Mouse (Mus musculus): Measurements from ENCODE around the gene Odaph.
"Not testable (repeated sequence)": the region's sequence is repeated elsewhere in the genome, so short reads cannot be mapped to it uniquely, and the experiment has no call there.

Odaph gene

DNA sequence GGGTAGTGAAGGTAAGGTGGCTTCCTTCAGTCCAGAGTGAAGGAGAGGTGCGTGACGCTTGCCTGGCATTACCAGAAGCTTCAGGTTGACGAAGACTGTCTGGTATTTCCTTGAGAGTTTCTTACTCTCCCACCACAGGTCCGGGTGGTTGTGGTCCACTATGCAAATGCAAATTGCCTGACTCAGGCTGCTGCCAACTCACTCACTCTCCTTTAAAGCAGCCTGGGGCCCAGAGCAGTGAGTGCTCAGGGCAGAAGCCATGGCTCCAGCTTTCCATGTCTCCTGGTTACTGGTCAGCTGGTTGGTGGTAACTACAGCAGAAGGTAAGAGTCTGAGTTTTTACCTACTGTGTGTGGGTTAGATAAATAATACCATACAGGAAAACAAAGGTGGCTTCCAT lies at the start of gene Odaph:
Gene Odaph, plus strand, starts transcription at position 240 of the 400 bp plus-strand sequence.
- DNase-seq (ENCODE audit: extremely low spot score, low read depth, low spot score): no peak

DNA sequence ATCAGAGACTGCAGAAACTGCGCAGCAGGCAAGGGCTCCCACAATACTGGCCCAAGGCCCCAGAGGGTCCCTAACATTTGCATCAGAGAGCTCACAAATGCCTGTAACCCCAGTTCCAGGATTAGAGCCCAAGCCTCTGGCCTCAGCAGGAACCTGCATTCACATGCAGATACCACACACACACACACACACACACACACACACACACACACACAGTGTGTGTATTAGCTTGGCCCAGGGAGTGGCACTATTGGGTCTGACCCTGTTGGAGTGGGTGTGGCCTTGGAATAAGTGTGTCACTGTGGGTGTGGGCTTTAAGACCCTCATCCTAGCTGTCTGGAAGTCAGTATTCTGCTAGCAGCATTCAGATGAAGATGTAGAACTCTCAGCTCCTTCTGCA lies 41.7 kb upstream of the Odaph start:
- DNase-seq (ENCODE audit: extremely low spot score, low read depth, low spot score): not testable (repeated sequence)

DNA sequence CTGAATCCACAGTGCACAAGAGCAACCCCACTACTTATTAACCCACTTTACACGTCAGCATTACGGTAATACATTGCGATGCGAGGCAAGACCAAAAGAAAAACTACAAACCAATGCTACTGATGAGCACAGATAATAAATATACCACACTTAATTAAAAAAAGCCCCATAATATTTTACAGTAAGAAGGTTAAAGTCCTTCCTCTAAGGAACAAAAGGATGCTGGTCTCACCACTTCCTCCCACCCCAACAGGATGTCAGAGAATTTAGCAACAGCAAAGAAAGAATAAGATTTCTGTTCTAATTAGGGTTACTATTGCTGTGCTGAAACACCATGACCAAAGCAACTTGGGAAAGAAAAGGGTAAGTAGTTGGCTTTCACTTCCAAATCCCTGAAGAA lies 40.3 kb upstream of the Odaph start:
- no peak for DNase-seq (ENCODE audit: extremely low spot score, low read depth, low spot score)

DNA sequence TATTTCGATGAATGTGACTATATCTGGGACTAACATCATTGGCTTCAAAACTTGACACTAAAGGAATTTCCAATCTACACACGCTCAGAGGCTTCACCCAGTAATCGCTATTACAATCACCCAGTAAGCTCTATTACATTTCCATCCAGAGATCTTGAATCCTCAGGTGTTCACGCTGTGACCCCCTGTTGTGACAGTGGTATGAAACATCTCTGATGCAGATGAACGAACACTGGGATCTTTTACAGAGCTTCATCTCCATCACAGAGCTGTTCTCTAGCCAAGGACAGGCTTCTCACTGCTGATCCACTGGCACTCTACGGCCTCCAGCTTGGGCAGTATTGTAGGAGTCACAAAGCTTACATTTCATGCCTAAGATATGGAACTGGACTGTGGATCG lies 37.8 kb upstream of the Odaph start:
- DNase-seq (ENCODE audit: extremely low spot score, low read depth, low spot score): no peak

DNA sequence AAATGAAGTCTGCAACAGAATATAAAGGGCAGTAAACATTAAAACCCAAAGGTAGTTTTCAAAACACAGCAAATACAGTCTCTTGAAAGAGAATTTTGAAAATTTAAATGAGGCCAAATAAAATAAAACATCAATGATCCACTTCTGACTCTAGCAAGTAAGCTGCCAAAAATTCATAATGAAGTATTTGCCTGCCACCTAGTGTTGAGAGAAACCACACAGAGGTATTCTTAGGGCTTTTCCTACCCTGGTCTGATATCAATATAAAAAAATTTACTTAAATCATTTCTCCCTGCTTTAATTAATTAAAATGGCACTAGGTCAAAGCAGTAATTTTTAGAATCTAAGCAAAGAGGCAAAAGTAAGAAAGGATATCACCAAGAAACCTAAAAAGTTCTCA lies 35.9 kb upstream of the Odaph start:
- no peak for DNase-seq (ENCODE audit: extremely low spot score, low read depth, low spot score)

DNA sequence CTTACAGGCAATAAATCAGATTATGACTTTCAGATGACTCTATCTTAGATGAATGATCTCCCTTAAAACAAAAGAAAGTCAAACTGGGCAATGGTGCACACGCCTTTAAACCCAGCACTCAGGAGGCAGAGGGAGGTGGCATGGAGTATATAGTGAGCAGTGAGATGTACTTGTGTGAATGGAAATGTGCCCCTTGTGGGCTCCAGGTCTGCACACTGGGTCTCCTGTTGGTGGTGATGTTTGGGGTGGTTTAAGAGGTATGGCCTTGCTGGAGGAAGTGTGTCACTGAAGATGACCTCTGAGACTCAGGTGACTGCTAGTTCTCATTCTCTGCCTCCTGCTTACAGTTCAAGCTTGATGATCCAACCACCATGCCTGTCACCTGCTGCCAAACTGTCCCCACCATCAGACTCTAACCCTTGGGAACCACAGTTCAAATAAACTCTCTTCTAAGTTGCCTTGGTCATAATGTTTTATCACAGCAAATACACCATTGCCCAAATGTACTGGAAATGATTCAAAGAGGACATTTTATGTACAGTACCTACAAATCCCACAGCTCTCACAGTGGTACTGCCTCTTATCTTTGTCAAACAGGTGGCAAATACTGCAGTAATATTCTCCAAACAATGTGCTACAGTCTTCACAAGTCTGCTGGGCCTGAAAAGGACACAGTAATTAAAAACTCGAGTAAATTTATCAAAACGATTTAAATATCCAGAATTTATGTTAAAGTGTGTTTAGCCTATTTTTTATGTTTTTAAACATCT lies 30.1 kb upstream of the Odaph start:
- DNase-seq (ENCODE audit: extremely low spot score, low read depth, low spot score): no peak

DNA sequence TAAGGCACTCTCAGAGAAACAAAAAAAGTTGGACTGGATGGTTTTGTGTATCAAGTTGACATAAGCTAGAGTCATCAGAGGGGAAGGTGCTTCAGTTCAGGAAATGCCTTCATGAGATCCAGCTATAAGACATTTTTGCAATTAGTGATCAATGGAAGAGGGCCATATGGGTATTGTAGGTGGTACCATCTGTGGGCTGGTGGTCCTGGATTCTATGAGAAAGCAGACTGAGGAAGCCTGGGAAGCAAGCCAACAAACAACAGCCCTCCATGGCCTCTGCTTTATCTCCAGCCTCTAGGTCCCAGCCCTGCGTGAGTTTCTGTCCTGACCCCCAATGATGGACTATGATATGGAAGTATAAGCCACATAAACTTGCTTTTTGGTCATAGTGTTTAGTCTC lies 28.2 kb upstream of the Odaph start:
- no peak for DNase-seq (ENCODE audit: extremely low spot score, low read depth, low spot score)

DNA sequence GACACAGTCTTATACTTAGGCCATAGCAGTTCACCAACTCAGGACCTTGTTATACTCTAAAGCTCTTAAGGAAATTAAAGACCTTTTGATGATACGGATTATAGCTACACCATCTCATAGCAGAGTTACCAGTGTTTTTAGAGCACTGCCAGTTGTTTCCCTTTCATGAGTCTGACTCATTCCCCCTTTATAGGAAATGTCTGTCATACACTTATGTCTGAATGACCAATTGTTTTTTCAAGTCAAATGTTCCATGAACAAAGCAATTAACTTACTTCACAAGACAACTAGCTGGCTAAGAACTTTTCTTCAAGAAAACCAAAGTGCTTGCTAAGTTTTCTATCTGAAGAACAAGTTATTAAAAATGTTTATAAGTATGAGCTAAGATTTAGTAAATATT lies 27.3 kb upstream of the Odaph start:
- no peak for DNase-seq (ENCODE audit: extremely low spot score, low read depth, low spot score)

DNA sequence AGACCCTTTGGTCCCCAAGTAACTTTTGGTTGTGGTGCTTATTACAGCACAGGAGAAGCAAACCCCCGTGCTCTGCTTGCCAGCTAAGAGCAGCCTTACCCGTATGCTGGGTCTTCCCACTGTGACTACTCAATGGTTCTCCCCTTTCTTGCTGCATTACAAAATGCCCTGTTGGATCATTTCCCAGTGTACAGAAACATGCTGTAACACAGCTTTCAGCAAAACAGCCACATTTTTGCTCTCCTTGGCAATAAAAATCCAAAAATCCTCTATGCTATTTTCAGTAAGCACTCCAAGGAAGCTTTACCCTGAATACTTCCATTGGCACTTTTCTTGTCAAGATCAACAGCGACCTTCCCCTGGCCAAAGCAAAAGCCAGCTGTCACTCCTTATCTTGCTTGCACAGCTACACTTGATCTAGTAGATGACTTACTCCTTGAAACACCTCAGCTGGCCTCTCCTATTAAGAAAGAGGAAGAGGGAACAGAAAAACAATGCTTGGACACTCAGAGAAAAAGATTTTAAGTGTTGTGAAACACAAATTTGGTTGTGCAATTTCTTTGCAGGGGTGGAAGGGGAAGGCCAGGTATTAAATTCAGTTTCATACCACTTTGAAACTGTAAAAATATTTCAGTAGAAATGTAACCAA lies 26.5 kb upstream of the Odaph start:
- DNase-seq (ENCODE audit: extremely low spot score, low read depth, low spot score): no peak

DNA sequence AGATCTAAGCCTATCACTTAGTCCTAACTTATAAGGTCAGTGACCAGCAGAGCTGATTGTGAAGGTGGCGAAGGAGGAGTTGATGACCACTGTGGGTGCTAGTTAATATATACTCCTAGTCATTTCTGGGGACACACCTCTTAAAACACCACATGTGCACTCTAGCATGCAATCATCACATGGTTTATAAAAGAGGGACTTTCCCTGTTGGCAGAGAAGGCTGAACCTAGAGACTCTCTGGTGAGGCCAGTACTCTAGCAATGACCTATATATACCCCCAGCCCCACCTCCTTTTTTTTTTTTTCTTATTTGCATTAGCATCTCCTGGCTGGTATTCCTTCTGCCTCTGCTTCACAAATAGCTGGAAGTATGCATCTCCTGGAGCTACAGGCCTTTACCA lies 25.9 kb upstream of the Odaph start:
- DNase-seq (ENCODE audit: extremely low spot score, low read depth, low spot score): no peak

DNA sequence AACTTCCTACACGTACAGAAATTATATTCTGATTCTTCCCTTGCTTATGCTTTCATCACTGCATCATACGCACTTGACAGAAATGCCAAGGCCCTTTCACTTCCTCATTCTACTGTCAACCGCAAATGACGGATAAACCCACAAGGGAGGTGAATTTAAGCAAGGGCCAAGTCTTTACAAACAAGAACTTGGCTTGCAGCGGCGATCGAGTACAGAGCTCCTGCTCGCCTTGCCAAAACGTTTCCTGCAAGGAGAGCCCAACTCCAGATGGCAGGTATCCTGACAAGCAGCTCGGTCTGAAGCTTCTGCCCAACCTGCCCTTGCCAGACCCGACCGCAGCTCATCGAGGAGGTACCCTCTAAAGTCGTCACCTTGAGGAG lies 25.0 kb upstream of the Odaph start:
- DNase-seq (ENCODE audit: extremely low spot score, low read depth, low spot score): no peak

DNA sequence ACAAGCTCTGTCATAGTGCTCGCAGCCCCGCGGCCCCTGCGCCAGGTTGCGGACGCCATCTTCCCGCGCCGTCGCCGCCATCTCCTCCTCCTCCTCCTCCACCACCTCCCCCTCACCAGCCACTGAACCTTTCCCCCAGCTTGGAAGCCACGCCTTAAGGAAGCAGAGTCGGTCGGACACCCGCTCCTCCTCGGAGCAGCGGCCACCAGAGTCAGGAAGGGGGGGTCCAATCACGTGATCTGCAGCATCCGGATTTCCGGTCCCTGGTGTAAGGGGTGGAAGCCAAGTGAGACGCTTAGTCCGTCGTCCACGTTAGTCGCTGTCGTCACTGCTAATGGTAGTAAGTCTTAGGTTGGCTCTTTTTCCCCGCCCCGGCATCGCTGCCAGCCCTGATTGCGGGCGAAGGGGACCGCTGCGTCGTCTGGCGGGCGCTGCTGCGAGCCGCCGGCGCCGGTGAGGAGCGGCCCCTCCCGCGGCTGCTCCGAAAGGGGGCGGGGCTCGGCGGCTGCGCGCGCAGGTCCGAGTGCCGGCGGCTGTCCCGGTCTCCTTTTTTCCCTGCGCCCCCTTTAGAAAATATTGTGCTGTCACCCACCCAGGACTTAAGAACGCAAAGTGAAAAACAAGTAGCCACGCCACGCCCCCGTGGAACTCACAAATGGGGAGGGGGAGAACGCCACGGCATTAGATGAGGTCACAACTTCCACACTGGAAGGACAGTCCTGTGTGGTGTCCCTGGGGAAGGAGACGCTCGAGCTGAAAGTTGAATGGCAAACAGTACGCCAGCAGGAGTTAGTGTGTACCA lies 24.4 kb upstream of the Odaph start, which contains the start of gene Rchy1:
Gene Rchy1, minus strand, starts transcription at position 430 of the 802 bp plus-strand sequence.
- DNase-seq (ENCODE audit: extremely low spot score, low read depth, low spot score): peak; percentile 71

DNA sequence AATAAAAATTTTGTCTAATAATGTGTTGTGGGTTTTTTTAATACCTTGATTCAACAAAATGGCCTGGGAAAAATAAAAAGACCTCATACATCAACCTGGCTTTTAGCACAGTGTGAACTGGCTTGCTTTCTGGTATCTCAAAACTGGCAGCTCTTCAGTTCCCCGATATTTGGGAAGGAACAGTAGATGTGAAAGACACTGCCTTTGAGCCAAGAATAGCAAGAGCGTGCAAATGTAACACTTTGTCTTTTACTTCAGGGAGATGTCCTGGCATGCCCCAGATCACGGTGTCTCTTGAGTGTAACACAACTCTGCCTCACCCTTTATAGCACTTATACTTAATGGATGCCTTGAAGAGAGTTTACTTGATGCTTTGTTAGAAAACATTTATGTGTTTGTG lies 15.2 kb upstream of the Odaph start:
- no peak for DNase-seq (ENCODE audit: extremely low spot score, low read depth, low spot score)

DNA sequence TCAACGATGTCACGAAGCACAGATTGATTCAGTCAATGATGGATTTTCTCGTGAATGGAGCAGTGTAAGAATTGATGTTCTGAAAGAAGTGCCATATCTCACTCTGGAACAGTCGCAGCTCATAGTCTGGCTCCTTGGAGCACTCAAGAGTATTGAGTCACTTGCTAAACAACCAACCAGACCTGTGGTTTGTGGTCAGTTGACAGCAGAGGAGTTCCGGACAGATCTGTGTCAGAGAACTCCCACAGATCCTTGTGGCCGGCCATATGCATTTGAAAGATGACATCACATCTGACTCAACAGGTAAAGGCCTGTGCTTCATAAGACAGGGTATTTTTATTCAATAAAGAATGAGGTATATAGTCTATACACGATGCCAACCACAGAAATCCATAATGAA lies 13.3 kb upstream of the Odaph start:
- DNase-seq (ENCODE audit: extremely low spot score, low read depth, low spot score): no peak

DNA sequence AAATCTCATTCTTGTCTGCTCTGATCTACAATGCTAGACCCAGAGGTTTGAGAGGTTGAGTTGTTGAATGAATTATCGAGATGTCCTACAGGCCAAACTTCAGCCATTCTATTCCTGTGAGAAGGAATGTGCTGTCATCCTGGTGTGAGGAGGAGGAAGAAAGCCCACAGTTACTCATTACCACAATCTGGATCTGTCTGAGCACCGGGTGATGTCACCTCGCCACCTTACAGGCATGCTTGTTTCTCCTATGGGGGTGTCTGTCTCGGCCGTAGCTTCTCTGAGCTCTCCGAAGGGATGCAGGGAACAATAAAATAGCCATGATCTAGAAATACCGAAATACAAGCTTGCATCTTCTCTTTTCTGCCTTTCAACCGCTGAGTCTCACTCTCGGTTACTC lies 11.5 kb upstream of the Odaph start:
- no peak for DNase-seq (ENCODE audit: extremely low spot score, low read depth, low spot score)

DNA sequence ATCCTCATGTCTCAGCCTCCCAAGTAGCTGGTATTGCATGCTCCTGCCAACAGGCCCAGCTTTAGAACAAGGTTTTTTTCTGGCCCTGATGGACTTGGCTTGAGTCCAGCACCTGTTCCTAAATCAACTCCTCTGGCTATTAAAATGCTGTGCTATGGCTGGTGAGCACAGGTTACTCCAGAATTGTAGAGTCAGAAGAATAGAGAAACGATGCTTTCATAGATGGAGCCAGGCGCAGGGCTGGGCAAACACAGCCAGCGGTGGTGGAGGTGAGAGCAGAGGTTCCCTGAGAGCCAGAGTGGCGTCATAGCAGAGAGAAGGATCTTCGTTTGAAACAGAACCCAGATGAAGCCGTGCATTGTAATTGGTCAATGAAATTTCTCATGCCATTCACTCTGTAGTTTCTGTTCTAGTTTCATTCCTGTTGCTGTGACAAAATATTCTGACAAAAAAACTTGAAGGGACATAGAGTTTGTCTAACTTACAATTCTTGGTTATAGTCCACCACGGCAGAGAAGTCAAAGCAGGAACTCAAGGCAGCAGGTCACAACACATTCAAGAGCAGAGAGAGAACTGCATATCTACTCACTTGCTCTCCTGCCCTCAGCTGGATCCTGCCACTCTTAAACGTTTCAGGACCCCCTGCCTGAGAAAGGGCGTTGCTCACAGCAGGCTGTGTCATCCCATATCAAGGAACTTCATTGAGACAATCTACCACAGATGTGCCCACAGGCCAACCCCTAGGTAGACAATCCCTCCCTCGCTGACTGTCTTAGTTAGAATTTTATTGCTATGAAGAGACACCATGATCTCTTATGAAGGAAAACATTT lies 10.5 kb upstream of the Odaph start:
- no peak for DNase-seq (ENCODE audit: extremely low spot score, low read depth, low spot score)

DNA sequence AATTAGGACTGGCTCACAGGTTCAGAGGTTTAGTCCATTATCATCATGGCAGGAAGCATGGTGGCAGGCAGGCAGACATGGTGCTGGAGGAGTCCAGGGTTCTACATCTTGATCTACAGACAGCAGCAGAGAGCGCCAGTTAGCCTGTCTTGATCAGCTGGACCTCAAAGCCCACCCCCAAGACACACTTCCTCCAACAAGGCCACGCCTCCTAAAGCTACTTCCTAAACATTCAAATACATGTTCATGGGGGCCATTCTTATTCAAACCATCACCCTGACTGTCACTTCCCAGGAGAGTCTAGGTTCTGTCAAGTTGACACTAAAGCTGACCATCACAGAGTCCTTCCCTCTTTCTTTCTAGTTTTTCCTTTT lies 9.9 kb upstream of the Odaph start:
- no peak for DNase-seq (ENCODE audit: extremely low spot score, low read depth, low spot score)

DNA sequence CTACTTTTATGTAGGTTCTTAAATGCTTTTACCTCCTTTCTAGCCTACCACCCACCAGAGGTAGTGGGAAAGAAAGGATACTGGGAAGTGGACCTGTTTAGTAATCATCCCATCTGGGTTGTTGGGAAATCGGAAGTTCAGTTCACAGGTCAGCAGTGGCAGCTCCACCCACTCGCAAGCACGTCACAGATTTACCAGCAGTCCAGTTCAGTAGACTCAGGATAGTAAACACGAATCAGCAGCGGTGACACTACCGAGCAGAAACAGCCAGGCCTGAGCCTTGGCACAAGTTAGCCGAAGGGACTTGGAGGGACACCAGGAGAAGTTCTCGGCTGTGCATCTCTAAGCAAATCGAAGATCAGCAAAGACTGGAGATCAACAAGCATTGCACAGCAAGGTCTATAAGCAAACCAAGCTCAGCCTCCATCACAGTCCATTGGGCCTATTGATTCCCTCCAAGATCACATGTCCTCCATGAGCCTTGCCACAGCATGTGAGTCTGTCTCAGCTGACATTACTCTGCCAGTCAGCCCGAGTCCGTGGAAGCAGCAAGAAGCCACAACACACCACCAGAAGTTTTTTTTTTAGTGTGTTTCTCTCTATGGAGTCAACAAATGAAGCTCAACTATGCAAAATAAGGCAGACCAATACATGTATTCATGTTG lies 6.0 kb upstream of the Odaph start:
- DNase-seq (ENCODE audit: extremely low spot score, low read depth, low spot score): no peak

DNA sequence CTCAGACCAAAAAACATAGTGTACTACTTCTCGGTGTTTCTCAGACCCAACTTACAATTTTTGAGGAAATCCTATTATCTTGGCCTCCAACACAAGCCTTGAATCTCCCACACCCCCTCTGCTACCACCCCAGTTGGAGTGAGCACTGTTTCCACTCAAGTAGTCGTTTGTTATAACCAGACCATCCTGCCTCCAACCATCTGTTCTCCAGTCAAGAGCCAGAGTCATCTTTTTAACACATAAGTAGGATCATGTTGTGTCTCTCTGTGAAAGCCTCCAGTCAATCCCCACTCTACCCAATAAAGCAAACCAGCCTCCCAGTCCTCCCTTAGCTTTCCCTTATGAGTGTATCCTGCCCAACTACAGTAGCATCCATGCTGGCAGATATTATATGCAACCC lies 3.8 kb upstream of the Odaph start:
- no peak for DNase-seq (ENCODE audit: extremely low spot score, low read depth, low spot score)

DNA sequence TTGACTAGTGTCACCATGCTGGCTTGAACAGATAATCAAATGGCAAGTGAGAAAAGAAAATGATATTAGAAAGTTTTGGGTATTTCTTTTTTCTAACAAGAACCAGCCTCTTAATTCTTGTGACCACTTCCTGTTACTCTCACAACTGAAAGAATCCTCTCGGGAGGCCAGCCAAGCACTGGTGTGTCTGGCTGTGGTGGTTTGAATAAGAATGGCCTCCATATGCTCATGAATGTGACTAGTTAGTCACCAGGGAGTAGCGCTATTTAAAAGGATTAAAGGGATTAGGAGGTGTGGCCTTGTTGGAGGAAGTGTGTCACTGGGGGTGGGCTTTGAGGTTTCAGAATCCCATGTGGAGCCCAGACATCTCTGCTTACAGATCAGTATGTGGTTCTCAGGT lies 1.6 kb upstream of the Odaph start:
- DNase-seq (ENCODE audit: extremely low spot score, low read depth, low spot score): no peak

DNA sequence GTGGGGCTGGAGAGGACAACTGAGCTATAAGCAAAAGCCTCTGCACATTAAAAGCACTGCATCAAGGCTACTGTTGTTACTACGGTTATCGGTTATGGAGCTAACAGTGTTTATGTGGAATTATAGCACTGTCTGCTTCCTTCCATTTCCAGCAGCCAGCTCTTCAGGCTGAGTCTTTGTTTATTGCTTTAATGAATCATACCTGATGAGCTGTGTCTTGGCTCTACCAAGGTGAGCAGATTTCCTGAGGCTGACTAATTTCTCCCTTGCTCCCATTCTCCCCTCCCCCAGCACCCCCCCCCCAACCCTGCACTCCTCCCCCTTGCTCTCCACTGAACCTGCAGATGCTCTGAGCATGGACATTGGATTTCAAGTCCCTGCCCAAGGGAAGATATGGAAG lies 524 bp downstream of the Odaph start:
- DNase-seq (ENCODE audit: extremely low spot score, low read depth, low spot score): no peak

Data from hindlimb bud, embryonic 11.5 days (tissue).